Mouse (Mus musculus) liver, embryonic 12.5 days (tissue): ENCODE measurements around the gene Ntn5. TPM values are rescaled to one million over a fixed set of nuclear protein-coding genes. Genes with fewer than 3 reads are reported as not detected.
A peak's percentile ranks its signal among the peaks of the same experiment; 100 is the strongest.

ENCODE experiments used
- ATAC-seq: fragments of 200-750 bp; cut with Nextera tagmentation; 2 replicates; pipeline ENCODE4 v1.8.0; 2017; ENCODE audit warnings: moderate number of reproducible peaks, mild to moderate bottlenecking, moderate library complexity
- H3K27ac ChIP-seq: fragments of 300-500 bp; sonication (generic); 2 replicates; pipeline ENCODE4 v1.5.1; 2016; ENCODE audit warnings: mild to moderate bottlenecking
- H3K27me3 ChIP-seq: fragments of 300-500 bp; sonication (generic); replicated peaks from 2 replicates; pipeline ENCODE4 v1.6.1; 2016; ENCODE audit warnings: mild to moderate bottlenecking, moderate library complexity
- H3K36me3 ChIP-seq: fragments of 300-500 bp; sonication (generic); 2 replicates; pipeline ENCODE4 v1.6.1; 2016; ENCODE audit warnings: mild to moderate bottlenecking, moderate library complexity
- H3K4me1 ChIP-seq: fragments of 300-500 bp; sonication (generic); 2 replicates; pipeline ENCODE4 v1.6.1; 2016
- H3K4me2 ChIP-seq: fragments of 300-500 bp; sonication (generic); 2 replicates; pipeline ENCODE4 v1.6.1; 2016; ENCODE audit warnings: mild to moderate bottlenecking, moderate library complexity
- H3K4me3 ChIP-seq: fragments of 300-500 bp; sonication (generic); 2 replicates; pipeline ENCODE4 v1.5.1; 2016; ENCODE audit warnings: mild to moderate bottlenecking, moderate library complexity
- H3K9ac ChIP-seq: fragments of 300-500 bp; sonication (generic); 2 replicates; pipeline ENCODE4 v1.6.1; 2016; ENCODE audit warnings: mild to moderate bottlenecking, moderate library complexity
- H3K9me3 ChIP-seq: fragments of 300-500 bp; sonication (generic); replicated peaks from 2 replicates; pipeline ENCODE4 v1.6.1; 2016; ENCODE audit warnings: mild to moderate bottlenecking, moderate library complexity
- WGBS: fragments of 180-500 bp; shearing (Covaris S2); methylation state at CpG from one replicate; pipeline ENCODE4 v1.1.7; 2016; ENCODE audit not compliant: insufficient replicate concordance; 5-methylcytosine and 5-hydroxymethylcytosine counted together
- polyA plus RNA-seq: library from polyadenylated mRNA; unstranded; fragments of >200 nt; fragmentation: Nextera tagmentation; extraction: Ambion mirVana; gene quantifications from 2 replicates; pipeline ENCODE4 v1.2.1, GENCODE M21; 2016

Ntn5 gene
- polyA plus RNA-seq, 1 experiment from 2014 or later, result not detected

GRCm38 (mm10) chr7:45716952-45717917, 33.4 kb downstream of the Ntn5 start:
- Histone ChIP-seq H3K4me1 (peaks cover 75% of the 10 kb centered on the region), H3K9ac (peak overlapping the region; percentile 91), H3K27ac (peak overlapping the region; percentile 83), H3K4me2 (peak overlapping the region; percentile 96), H3K27me3 (no peaks in the 10 kb centered on the region), H3K4me3 (peak overlapping the region; percentile 80), H3K9me3 (no peaks in the 10 kb centered on the region), H3K36me3 (peaks cover 53% of the 10 kb centered on the region)
- 6% methylated on average over 31 of the region's 31 CpGs for WGBS
- ATAC-seq, result peak; percentile 41; the same call in 1 of the 2 replicates

- Histone ChIP-seq H3K9me3 (no peaks in the 10 kb centered on the region), H3K27ac (peak within 1 kb of the TSS; percentile 83), H3K36me3 (peaks cover 53% of the 10 kb centered on the region), H3K27me3 (no peaks in the 10 kb centered on the region), H3K4me3 (peak within 1 kb of the TSS; percentile 80), H3K9ac (peak within 1 kb of the TSS; percentile 91), H3K4me2 (peak within 1 kb of the TSS; percentile 96), H3K4me1 (peaks cover 68% of the 10 kb centered on the region)
- under 1% methylated on average over 41 of the region's 41 CpGs for WGBS
- peak; percentile 67 for ATAC-seq
These were observed 34.1 kb downstream of the Ntn5 start, which contains the start of gene Sphk2 for GRCm38 (mm10) chr7:45717918-45718297. Gene Sphk2, minus strand, starts transcription at chr7:45718002.

GRCm38 (mm10) chr7:45718331-45718730, 34.5 kb downstream of the Ntn5 start:
- H3K4me1 ChIP-seq, result peaks cover 65% of the 10 kb centered on the region
- H3K4me2 ChIP-seq, result peak overlapping the region; percentile 86
- no peaks in the 10 kb centered on the region for H3K27me3 ChIP-seq
- H3K27ac ChIP-seq, result peak overlapping the region; percentile 83
- H3K4me3 ChIP-seq, result peak overlapping the region; percentile 80
- H3K9me3 ChIP-seq, result no peaks in the 10 kb centered on the region
- H3K36me3 ChIP-seq, result peaks cover 53% of the 10 kb centered on the region
- no peak for ATAC-seq
- peak overlapping the region; percentile 91 for H3K9ac ChIP-seq
- under 1% methylated on average over 20 of the region's 20 CpGs for WGBS

- WGBS, result 63% methylated on average over 10 of the region's 10 CpGs
- H3K27ac ChIP-seq, result peak overlapping the region; percentile 83
- no peak for ATAC-seq
- H3K9ac ChIP-seq, result peak overlapping the region; percentile 91
- peak overlapping the region; percentile 86 for H3K4me2 ChIP-seq
- H3K36me3 ChIP-seq, result peaks cover 55% of the 10 kb centered on the region
- no peaks in the 10 kb centered on the region for H3K27me3 ChIP-seq
- no peaks in the 10 kb centered on the region for H3K9me3 ChIP-seq
- H3K4me1 ChIP-seq, result peaks cover 56% of the 10 kb centered on the region
- peak overlapping the region; percentile 80 for H3K4me3 ChIP-seq
These were observed 35.4 kb downstream of the Ntn5 start for GRCm38 (mm10) chr7:45719180-45719579.

- Histone ChIP-seq H3K4me3 (peak overlapping the region; percentile 80), H3K4me1 (peaks cover 49% of the 10 kb centered on the region), H3K9me3 (no peaks in the 10 kb centered on the region), H3K27ac (peak overlapping the region; percentile 83), H3K27me3 (no peaks in the 10 kb centered on the region), H3K9ac (peak overlapping the region; percentile 91), H3K36me3 (peaks cover 62% of the 10 kb centered on the region), H3K4me2 (peak overlapping the region; percentile 86)
- ATAC-seq, result no peak
- 89% methylated on average over 16 of the region's 16 CpGs for WGBS
These were observed 36.1 kb downstream of the Ntn5 start for GRCm38 (mm10) chr7:45719738-45720412.

GRCm38 (mm10) chr7:45720413-45721233, 36.8 kb downstream of the Ntn5 start, which contains the start of gene Fam83e:
Gene Fam83e, plus strand, starts transcription at chr7:45721212.
- H3K9ac ChIP-seq, result no peak within 1 kb of the TSS
- peaks cover 45% of the 10 kb centered on the region for H3K4me1 ChIP-seq
- no peak for ATAC-seq
- 78% methylated on average over 14 of the region's 14 CpGs for WGBS
- H3K27ac ChIP-seq, result peak within 1 kb of the TSS; percentile 39; the same call in 1 of the 2 replicates
- peak within 1 kb of the TSS; percentile 86 for H3K4me2 ChIP-seq
- H3K27me3 ChIP-seq, result no peaks in the 10 kb centered on the region
- no peaks in the 10 kb centered on the region for H3K9me3 ChIP-seq
- peaks cover 69% of the 10 kb centered on the region for H3K36me3 ChIP-seq
- H3K4me3 ChIP-seq, result peak within 1 kb of the TSS; percentile 80

- Histone ChIP-seq H3K27me3 (no peaks in the 10 kb centered on the region), H3K9me3 (no peaks in the 10 kb centered on the region), H3K27ac (0 out of 2 replicates have a peak overlapping the region, but pooled peaks have one; percentile 18), H3K36me3 (peaks cover 75% of the 10 kb centered on the region), H3K9ac (no peak overlapping the region), H3K4me3 (no peak overlapping the region), H3K4me2 (no peak overlapping the region), H3K4me1 (peaks cover 39% of the 10 kb centered on the region)
- 68% methylated on average over 7 of the region's 7 CpGs for WGBS
- ATAC-seq, result no peak
These were observed 37.4 kb downstream of the Ntn5 start for GRCm38 (mm10) chr7:45721234-45721571.

- no peak for ATAC-seq
- Histone ChIP-seq H3K4me3 (no peak overlapping the region), H3K9me3 (no peaks in the 10 kb centered on the region), H3K4me2 (no peak overlapping the region), H3K9ac (no peak overlapping the region), H3K36me3 (peaks cover 81% of the 10 kb centered on the region), H3K27me3 (no peaks in the 10 kb centered on the region), H3K27ac (peak overlapping the region; percentile 39), H3K4me1 (peaks cover 33% of the 10 kb centered on the region)
- 61% methylated on average over 13 of the region's 13 CpGs for WGBS
These were observed 38.0 kb downstream of the Ntn5 start for GRCm38 (mm10) chr7:45721642-45722347.

GRCm38 (mm10) chr7:45722348-45722713, 38.5 kb downstream of the Ntn5 start:
- ATAC-seq, result no peak
- H3K4me2 ChIP-seq, result no peak overlapping the region
- peak overlapping the region; percentile 39 for H3K27ac ChIP-seq
- no peaks in the 10 kb centered on the region for H3K27me3 ChIP-seq
- no peaks in the 10 kb centered on the region for H3K9me3 ChIP-seq
- no peak overlapping the region for H3K4me3 ChIP-seq
- H3K4me1 ChIP-seq, result peaks cover 28% of the 10 kb centered on the region
- no peak overlapping the region for H3K9ac ChIP-seq
- WGBS, result 83% methylated on average over 13 of the region's 13 CpGs
- H3K36me3 ChIP-seq, result peaks cover 86% of the 10 kb centered on the region

- no peak overlapping the region for H3K9ac ChIP-seq
- H3K4me1 ChIP-seq, result peaks cover 28% of the 10 kb centered on the region
- no peak overlapping the region for H3K27ac ChIP-seq
- no peak overlapping the region for H3K4me3 ChIP-seq
- H3K4me2 ChIP-seq, result no peak overlapping the region
- no peaks in the 10 kb centered on the region for H3K27me3 ChIP-seq
- peaks cover 94% of the 10 kb centered on the region for H3K36me3 ChIP-seq
- ATAC-seq, result no peak
- 80% methylated on average over 4 of the region's 4 CpGs for WGBS
- H3K9me3 ChIP-seq, result no peaks in the 10 kb centered on the region
These were observed 39.5 kb downstream of the Ntn5 start for GRCm38 (mm10) chr7:45723301-45723700.

- WGBS, result 90% methylated on average over 14 of the region's 14 CpGs
These were observed 40.0 kb downstream of the Ntn5 start for GRCm38 (mm10) chr7:45723781-45724180.

More at GRCm38 (mm10) chr7:45723781-45724180, 40.0 kb downstream of the Ntn5 start:
- H3K4me2 ChIP-seq, result no peak overlapping the region
- H3K4me1 ChIP-seq, result peaks cover 27% of the 10 kb centered on the region
- no peak overlapping the region for H3K9ac ChIP-seq
- no peaks in the 10 kb centered on the region for H3K9me3 ChIP-seq
- H3K4me3 ChIP-seq, result no peak overlapping the region
- H3K27me3 ChIP-seq, result no peaks in the 10 kb centered on the region
- no peak overlapping the region for H3K27ac ChIP-seq
- no peak for ATAC-seq
- H3K36me3 ChIP-seq, result peaks cover 98% of the 10 kb centered on the region
